Mouse (Mus musculus) layer of hippocampus, postnatal 14 days (tissue): ENCODE data around the gene Gm28305. TPM values are rescaled to one million over a fixed set of nuclear protein-coding genes. Genes with fewer than 3 reads are reported as not detected.

Source experiments
- DNase-seq, 2 experiments: peaks; one replicate each; pipeline ENCODE4 v3.0.0; 2021 to 2022; ENCODE audit warnings: low spot score in 2 of 2, mixed read lengths in 1 of 2
- total RNA-seq, 2 experiments: library from RNA; stranded (reverse); gene quantifications; 2 replicates each; pipeline ENCODE4 v1.2.3; 2021

The Gm28305 gene
- total RNA-seq, 2 experiments from 2014 or later, result not detected

DNA sequence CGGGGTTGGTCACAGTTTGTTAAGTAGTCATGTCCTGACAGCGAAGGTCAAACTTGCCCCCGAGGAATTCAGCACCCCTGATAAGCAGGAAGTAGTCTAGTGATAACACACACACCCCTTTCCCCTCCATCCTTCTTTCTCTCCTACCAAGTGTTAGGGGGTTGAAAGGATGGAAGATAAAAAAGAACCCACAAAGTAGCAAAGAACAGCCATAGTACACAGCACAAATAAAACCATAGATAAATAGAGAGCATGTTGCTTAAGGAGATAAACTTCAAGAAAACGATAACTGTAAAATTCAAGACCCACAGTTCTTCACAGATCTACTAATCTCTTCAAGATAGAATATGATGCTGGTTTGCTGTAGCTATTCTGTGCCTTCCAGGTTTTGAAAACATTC lies 29.8 kb downstream of the Gm28305 start:
- no peak for DNase-seq

DNA sequence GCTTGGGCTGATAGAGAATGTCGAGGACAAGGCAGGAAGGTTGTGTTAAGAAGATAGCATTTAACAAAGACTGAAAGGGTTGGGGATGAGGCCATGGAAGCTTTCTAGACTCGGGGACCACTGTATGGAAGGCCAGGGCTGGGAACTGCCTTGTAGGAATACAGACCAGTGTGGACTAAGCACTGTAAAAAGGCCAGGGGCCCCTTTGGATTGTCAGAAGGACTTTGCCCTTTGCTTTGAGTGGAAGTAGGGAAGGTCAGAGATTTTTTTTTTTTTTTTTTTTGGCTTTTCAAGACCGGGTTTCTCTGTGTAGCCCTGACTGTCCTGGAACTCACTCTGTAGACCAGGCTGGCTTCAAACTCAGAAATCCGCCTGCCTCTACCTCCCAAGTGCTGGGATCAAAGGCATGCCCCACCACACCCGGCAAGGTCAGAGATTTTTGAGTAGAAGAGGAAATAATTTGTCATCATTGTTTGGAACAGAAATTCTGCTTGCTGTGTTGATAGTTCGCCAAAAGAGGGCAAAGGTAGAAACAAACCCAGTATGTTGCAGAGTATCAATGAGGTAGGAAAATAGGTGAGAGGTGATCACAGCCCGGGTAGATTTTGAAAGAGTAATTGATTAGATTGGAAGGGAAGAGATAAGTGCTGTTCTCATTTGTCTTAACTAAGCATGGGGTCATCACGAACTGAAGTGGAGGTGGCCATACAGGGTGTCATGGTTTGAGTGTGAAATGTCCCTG lies 30.6 kb downstream of the Gm28305 start:
- DNase-seq, result no peak

DNA sequence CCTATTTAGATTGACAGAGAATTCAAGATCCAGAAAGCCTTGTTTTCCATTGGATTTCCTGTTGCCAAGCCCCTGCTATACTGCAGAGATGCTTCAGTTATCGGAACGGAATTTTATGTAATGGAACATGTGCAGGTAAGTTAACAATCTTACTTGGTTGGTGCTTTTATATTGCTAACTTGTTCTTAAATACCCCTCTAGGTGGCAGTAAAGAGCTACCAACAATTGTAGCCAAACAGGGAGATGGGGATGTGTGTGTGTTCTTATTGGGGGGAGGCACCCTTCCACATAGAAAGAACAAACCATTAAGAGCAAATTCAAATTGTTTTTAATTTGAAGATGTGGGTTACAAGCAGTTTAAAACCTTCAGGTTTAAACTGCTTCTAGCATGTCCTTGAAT lies 35.3 kb downstream of the Gm28305 start:
- peak in 1 of 2 experiments; percentile 18 for DNase-seq

DNA sequence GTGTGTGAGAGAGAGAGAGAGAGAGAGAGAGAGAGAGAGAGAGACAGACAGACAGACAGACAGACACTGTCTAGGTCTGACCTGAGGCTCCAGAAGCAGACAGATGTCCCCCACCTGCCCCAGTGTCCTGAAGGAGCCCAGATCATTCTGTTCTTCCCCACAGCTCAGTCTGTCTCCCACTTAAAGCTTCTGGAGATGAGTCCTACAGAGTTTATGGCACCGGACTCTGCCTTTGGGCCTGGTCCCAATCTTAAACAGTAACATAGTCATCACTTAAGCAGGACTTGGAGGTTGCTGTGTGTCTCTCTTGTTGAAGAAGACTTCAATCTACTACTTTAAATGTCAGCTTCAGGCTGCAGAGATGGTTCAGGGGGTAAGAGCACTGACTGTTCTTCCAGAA lies 38.3 kb downstream of the Gm28305 start:
- no peak for DNase-seq

DNA sequence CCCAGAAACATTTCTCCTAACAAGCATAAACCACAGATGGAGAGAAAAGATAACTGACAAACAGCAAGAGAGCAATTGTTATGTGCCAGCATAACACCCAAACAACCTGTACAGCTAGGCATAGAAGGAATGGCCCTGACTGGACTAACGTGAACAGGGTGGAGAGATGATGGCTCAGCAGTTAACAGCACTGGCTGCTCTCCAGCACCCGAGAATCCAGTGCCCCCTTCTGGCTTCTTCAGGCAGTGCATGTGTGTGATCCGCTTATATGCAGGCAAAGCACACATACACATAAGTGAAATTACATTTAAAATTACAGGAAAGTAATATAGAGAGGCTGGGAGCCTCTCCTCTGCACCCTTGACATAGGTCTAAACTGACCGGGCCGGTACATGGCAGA lies 38.9 kb downstream of the Gm28305 start:
- DNase-seq, result peak; percentile 41 to 50

DNA sequence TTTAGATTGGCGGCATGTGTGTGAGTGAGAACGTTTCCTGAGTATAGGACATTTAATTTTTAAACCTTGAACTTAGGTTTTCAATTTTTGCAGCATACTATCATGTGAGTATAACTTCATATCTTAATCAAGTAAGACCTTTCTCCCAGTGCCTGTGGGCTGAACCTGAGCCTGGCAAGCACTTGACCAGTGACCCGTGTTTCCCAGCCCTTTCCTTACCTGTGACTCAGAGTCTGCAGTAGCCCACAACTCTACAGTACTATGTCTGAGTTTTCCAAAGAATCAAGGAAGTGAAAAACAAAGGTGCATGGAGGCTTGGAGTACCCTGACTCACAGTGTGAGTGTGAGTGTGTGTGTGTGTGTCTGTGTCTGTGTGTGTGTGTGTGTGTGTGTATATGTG lies 39.6 kb downstream of the Gm28305 start:
- DNase-seq, result no peak

DNA sequence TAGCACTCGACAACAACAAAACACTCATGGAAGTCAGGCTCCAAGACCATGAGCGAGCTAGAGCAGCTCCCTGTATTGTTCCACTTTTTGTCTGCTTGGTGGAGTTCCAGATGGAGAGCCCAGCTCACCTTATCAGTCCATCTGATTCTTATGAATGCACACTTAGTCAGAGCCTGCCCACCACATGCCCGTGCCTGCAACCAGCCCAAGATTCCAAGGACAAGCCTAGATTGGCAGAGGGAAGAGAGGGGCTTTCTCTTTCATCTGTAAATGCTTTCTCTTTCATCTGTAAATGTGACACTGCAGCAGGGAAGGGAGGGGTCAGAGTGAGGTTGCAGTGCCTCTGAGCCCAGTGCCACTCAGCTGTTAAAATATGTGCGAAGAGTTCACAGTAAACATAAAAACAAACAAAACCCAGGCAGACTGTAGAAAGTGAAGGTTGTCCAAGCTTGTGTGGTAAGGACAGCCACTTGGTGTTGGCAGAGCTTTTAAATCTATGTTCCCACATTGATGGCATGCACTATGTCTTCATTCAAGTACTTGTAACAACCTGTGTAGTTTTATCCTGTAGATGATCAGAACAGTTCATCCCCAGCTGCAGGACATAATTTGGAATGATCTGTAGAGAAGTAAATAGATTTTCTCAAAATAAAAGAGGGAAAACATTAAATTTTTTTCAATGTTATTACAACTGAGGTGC lies 45.4 kb downstream of the Gm28305 start:
- DNase-seq, result no peak

DNA sequence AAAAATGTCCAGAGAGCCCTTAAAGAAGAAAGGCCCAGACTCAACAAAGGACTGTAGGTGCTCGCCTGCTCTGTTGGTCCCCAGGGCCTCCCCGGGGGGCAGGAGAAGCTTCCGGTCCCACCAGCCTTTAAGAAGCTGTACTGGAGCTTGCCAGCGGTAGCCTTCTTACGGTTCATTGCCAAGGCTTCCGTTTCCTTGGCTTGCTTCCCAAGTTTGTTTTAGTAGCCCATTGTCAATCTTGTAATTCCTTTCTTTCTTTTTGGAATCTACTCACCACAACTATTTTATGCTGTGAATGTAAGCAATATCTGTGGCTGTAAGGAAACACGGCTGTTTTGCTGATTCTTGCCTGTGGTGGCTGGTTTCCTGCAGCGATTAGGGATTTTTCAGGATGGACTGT lies 48.1 kb downstream of the Gm28305 start:
- peak in 1 of 2 experiments; percentile 26 for DNase-seq

DNA sequence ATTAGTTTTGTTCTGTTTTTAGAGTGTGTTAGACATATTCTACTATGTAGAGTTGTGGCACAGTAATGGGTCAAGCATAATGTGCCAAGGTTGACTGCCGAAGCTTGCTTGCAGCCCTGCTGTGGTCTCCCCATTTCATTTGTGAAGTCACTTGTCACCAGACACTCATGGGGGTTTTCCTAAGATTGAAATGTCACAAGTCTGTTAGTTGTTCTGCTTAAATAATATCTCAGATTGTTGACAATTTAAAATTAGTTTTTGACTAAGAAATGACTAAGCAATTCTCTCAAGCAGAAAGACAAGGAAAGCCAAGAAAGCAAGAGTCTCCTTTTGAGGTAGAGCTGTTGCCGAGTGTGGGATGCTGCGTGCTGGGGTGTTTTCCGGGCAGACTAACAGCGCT lies 52.5 kb downstream of the Gm28305 start:
- DNase-seq, result no peak

DNA sequence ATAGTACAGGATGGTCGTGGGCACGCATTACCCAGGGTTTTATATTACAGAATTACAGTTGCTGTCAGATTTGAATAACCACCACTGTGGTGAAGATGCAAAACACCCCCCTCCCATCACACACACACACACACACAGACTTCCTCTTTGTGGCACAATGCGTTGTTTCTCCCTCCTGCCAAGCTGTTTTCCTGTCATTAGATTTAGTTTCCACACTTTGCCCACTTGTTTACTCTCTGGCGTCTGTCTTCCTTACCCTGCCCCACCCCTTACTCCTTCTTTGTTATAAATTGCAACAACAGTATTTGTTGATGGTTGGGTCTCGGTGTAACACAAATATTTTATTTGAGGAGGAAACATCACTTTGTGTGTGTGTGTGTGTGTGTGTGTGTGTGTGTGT lies 57.8 kb downstream of the Gm28305 start:
- DNase-seq, result no peak

DNA sequence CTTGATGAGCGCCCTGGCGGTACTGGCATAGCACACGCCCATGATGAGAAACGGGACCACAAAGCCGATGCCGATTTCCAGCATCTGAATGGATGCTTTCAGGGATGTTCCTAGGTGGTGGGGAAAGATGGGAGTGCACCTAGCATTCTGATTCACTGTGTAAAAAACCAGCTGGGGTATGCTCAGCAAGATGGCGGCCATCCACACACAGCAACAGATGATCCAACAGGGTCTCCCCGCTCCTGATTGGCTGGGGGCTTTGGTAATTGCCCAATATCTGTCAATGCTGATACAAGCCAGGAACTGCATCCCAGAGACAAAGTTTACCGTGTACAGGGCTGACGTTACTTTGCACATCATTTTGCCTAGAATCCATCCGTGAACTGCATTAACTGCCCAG lies 58.6 kb downstream of the Gm28305 start:
- DNase-seq, result no peak

DNA sequence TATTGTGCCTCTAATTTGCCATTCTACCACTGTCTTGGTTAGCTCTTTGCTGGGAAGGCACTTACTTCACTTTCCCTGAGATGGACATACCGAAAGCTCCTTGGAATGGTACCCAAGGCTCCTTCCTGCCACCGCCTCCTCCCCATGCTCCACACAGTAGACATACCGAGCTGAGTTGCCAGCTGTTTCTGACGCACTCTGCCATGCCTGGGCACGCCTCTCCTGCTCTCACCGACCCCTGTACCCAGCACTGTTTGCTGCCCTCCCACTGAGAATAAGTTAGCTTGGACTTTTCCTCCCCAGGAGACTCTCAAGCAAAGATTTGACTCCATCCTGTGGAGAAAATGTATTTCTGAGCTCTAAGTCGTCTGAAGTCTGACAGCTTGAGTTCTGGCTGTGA lies 60.4 kb downstream of the Gm28305 start:
- DNase-seq, result no peak

DNA sequence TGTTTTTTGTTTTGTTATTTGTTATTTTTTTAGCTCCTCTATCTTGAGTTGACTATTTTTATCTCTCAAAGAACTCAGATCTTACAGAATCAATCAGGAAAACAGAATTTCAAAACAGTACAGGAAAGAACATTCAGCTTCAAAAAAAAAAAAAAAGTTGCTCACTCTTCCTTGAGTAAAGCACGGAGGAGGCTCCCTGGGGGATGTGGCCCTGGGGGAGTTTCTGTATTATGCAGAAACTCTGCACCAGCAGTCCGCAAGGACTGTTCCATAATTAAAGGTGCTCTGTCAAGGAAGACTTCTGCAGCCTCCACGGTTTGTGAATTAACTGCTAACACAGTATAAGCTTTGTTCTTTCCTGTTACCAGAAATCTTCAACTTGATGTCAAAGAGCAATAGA lies 61.0 kb downstream of the Gm28305 start:
- no peak for DNase-seq

DNA sequence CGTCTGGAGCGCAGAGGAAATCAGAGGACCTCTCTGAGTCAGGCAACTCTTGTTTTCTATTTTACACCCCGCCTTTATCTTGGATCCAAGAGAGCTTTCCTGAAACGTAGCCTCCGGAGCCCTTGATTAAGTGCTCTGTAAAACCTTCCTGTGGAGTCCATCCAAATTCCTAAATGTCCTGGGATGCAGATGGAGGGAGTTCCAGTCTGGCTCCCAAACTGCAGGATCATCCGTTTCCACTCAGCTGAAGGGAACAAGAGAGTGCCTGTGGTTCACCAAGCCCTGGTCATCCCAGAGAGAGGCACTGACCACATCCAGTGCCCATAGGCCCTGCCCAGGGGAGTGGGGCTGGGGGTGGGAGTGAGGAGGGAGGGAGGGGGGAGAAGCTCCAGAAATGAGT lies 61.8 kb downstream of the Gm28305 start:
- DNase-seq, result no peak

DNA sequence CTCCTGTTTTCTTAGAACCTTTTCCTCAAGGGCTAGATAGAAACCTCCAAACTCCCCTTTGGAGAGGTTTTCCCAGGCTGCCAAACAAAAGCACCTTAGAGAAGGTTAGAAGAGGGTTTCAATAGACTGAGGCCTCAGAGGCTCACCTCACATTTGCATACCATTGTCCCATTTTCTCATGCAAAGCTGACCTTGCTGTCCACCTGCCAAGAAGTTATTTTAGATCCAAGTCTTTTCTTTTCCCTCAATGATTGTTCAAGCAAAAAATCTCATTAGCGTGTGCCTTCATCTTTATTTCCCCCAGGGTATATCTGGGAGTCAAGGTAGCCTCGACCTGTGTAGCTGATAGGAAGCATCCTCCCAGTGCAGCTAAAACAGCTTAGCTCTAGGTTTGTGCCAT lies 62.4 kb downstream of the Gm28305 start:
- no peak for DNase-seq

DNA sequence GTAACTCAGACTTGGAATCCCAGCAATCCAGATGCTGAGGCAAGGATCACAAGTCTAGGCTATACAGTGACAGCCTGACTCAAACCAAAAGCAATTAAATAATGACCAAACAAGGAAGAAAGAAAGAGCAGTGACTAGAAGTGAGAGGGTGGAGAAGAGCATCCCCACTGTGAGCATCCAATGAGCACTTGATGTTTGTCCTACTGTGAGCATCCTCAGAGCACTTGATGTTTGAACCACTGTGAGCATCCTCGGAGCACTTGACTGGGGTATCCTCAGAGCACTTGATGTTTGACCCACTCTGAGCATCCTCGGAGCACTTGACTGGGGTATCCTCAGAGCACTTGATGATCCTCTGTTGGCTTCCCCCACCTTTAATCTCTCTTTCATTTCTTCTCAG lies 64.5 kb downstream of the Gm28305 start:
- no peak for DNase-seq

DNA sequence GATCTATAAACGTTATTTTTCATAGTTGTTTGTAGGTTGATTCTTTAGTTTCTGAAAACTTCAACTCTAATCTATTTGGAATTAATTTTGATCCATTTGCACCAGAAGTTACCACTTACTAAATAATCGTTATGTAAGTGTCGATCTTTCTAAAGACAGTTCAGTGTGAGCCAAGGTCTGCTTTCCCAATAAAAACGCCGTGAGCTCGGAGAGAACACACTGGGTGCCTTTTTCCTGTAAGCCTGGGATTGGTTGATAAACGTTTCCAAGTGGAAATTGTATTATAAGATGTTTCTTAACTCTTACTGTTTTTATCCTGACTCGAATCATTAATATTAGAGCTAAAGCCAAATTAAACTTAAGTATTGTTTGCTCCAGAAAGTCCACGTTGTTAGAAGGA lies 66.5 kb downstream of the Gm28305 start:
- DNase-seq, result no peak

DNA sequence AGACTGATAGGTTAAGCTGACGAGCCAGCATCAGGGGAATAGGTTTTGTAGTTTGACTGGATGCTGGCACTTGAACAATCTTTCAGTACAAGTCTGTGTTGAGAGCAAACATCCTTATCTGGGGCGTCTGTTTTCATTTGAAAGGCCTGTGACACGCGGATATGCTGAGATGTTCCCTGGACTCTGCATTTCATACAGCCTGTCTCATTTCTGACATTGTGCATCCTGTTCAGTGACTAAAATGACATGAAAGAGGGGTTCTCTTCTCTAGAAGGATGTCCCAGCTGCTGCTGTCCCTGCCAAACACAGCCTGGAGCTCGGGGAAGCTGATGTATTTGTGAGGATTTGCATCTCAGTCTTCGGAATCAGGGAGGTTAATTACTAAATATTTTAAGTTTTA lies 67.0 kb downstream of the Gm28305 start:
- no peak for DNase-seq

DNA sequence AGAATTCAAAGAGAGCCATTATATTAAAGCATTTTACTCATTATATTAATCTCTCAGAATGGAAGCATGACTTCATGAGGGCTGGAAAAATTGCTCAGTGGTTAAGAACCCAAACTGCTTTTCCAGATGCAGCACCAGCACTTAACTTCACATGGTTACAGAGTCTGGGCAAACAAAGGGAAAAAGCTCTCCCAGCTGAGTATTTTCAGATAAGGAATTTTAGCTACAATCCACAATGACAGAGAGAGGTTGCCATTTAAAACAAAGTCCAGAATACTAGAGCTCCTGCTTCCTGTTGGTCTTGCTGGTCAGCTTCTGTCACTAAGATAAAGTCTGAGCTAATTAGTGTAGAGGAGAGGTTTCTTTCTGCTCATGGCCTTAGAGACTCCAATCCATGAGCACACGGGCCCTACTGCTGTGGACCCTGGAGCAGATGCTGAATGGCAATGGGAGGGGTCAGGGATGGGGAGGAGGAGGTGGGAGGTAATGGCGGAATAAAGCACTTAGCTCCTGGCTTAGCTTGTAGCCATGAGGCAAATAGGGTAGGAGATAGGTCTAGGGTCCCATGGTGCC lies 68.2 kb downstream of the Gm28305 start:
- DNase-seq, result no peak

DNA sequence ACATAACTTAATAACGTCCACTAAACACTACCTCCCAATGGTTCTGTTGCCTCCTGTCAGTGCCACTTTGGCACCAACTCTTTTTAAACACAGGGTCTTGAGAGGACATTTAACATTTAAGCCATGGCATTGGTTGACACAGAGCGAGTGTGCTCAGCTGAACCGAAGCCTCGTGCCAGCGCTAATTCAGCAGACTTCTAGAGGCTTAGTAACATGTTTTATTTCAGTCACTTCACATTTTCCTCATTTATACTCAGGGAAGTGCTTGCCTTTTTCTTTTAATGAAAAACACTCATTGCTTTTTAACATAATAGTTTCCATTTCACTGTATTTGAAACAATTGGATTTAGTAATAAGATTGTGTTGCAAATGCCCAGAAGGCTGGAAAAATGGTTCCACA lies 68.7 kb downstream of the Gm28305 start:
- DNase-seq, result no peak

DNA sequence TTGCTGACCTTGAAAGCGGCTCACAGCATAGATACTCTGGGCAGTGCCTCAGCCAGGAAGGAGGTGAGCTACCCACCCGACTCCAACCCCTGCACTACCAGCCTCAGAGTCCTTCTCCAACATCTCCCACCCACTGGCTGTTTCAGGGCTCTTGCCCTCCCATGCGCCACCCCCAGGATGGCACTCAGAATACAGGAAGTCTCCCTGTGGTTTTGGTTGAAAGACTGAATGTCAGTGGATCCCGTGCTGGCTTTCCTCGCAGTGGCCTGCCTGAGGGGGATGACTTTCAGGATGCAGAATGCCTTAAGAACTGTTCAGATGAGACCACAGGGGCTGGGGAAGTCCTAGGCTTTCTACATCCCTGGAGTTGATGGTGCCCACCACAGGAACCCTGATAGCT lies 82.6 kb downstream of the Gm28305 start:
- DNase-seq, result no peak

DNA sequence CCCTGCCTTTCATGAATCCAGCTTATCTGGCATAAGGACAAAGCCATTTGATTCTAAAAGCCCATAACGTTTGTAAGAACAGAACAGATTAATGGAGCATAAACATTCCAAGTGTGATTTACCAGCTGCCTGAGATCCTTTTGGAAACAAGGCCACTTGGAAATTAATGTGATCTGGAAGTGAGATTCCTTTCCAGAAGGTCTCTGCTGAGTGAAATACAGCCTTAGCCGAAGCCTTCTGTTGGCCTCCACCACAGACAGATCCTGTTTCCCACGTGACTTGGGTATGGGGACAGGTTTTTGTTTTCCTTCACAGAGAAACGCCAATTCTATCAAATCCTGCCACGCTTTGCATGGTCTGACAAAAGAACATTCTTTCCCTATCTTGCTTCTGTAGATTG lies 83.2 kb downstream of the Gm28305 start:
- DNase-seq, result no peak
